Mouse (Mus musculus): ENCODE results near the gene 1700037C18Rik. TPM values are rescaled to one million over a fixed set of nuclear protein-coding genes. Genes with fewer than 3 reads are reported as not detected.

1700037C18Rik gene
- polyA plus RNA-seq, 1 experiment = 5.8 TPM

DNA sequence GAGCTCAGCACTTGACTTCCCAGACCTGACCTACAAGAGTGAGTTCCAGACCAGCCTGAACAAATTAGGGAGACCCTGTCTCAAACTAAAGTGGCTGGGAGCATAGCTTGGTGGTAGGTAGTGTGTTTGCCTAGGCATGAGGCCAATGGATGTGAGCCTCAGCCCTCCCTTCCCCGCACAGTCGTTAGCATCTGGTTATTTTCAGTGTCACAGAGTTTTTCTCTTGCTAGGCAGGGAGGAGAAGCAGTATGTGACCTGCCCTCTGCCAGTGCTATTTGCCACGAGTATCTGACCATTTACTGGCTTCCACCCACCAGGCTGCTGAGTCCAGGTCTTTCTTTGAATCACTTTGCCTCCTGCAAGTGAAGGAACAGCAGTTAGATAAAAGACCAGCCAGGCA is 14.8 kb downstream of the 1700037C18Rik start:
- Histone ChIP-seq H3K27me3 (ENCODE audit: control insufficient read depth, insufficient read depth, low read length) (no peaks in the 10 kb centered on the region), H3K27ac (ENCODE audit: insufficient read depth, low read length) (no peak overlapping the region), H3K4me3 (replicated peaks; ENCODE audit: insufficient read depth, low read depth, low read length) (no peak overlapping the region), H3K4me1 (ENCODE audit: control insufficient read depth, insufficient read depth, low read length) (no peaks in the 10 kb centered on the region; the same call in 1 of the 2 replicates)
- WGBS = 60% methylated on average over 3 of the region's 3 CpGs
- no peak for DNase-seq
- no peak for TF ChIP-seq CTCF (IDR thresholded peaks at IDR 0.05; ENCODE audit: borderline replicate concordance, insufficient read depth, low read depth, low read length)
- no peak for TF ChIP-seq POLR2A (IDR thresholded peaks at IDR 0.05; ENCODE audit: borderline replicate concordance, insufficient read depth, low read length)

- no peak overlapping the region for H3K4me3 ChIP-seq (replicated peaks; ENCODE audit: insufficient read depth, low read depth, low read length)
- no peak overlapping the region for H3K27ac ChIP-seq (ENCODE audit: insufficient read depth, low read length)
- DNase-seq = no peak
- no peaks in the 10 kb centered on the region for H3K27me3 ChIP-seq (ENCODE audit: control insufficient read depth, insufficient read depth, low read length)
- TF ChIP-seq CTCF (IDR thresholded peaks at IDR 0.05; ENCODE audit: borderline replicate concordance, insufficient read depth, low read depth, low read length) (no peak), POLR2A (IDR thresholded peaks at IDR 0.05; ENCODE audit: borderline replicate concordance, insufficient read depth, low read length) (no peak)
- WGBS = 91% methylated on average over 14 of the region's 14 CpGs
- peaks cover 6% of the 10 kb centered on the region; the same call in 1 of the 2 replicates for H3K4me1 ChIP-seq (ENCODE audit: control insufficient read depth, insufficient read depth, low read length)
These were observed 16.7 kb downstream of the 1700037C18Rik start for GRCm38 (mm10) chr16:3891621-3892295.

DNA sequence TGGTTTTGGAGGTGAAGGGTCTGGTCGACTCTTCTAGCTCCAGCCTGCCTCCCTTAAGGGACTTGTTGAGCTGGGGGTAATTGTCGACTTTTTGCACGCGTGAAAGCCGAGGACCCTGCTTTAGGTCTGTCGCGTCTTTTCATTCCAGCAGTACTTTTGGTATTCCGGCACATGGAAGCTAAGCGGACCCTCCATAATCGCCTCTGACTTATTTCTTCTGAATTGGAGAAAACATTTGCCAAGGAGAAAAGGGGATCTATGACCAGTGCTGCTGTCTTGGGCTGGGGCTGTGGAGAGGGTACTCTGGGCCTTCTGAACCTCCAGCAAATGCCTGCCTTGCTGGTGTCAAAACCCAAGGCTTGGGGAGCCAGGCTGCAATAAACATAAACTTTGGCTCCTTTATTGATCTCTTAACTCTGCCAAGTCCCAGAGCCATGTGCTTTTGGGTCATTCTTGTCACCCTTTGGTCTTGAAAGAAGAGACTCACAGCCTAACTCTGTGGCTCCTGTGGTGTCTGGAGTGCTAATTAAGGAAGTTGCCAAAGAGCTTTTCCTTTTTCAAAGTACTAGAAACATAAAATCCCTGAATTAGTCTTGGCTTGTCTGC is 23.3 kb downstream of the 1700037C18Rik start:
- WGBS = under 1% methylated on average over 10 of the region's 10 CpGs
- peak in 1 of 2 experiments; percentile 38 for DNase-seq
- H3K4me3 ChIP-seq (replicated peaks; ENCODE audit: insufficient read depth, low read depth, low read length) = peak overlapping the region; percentile 84
- peak overlapping the region; percentile 95 for H3K27ac ChIP-seq (ENCODE audit: insufficient read depth, low read length)
- peaks cover 14% of the 10 kb centered on the region for H3K4me1 ChIP-seq (ENCODE audit: control insufficient read depth, insufficient read depth, low read length)
- TF ChIP-seq CTCF (IDR thresholded peaks at IDR 0.05; ENCODE audit: borderline replicate concordance, insufficient read depth, low read depth, low read length) = no peak
- TF ChIP-seq POLR2A (IDR thresholded peaks at IDR 0.05; ENCODE audit: borderline replicate concordance, insufficient read depth, low read length) = no peak
- no peaks in the 10 kb centered on the region for H3K27me3 ChIP-seq (ENCODE audit: control insufficient read depth, insufficient read depth, low read length)

GRCm38 (mm10) chr16:3884201-3885064 is 24.1 kb downstream of the 1700037C18Rik start, which contains the start of the genes Zfp597 and Gm20695:
TSS of gene Zfp597 (minus strand) at chr16:3884561.
TSS of gene Gm20695 (plus strand) at chr16:3884648.
- WGBS = under 1% methylated on average over 88 of the region's 88 CpGs
- Histone ChIP-seq H3K27me3 (ENCODE audit: control insufficient read depth, insufficient read depth, low read length) (no peaks in the 10 kb centered on the region), H3K4me1 (ENCODE audit: control insufficient read depth, insufficient read depth, low read length) (peaks cover 14% of the 10 kb centered on the region), H3K27ac (ENCODE audit: insufficient read depth, low read length) (peak within 1 kb of the TSS; percentile 95), H3K4me3 (replicated peaks; ENCODE audit: insufficient read depth, low read depth, low read length) (peak within 1 kb of the TSS; percentile 99)
- DNase-seq = peak; percentile 96
- TF ChIP-seq CTCF (IDR thresholded peaks at IDR 0.05; ENCODE audit: borderline replicate concordance, insufficient read depth, low read depth, low read length) = no peak
- TF ChIP-seq POLR2A (IDR thresholded peaks at IDR 0.05; ENCODE audit: borderline replicate concordance, insufficient read depth, low read length) = peak; percentile 68; the same call in 1 of the 2 replicates

- Histone ChIP-seq H3K4me1 (ENCODE audit: control insufficient read depth, insufficient read depth, low read length) (peaks cover 4% of the 10 kb centered on the region), H3K27me3 (ENCODE audit: control insufficient read depth, insufficient read depth, low read length) (no peaks in the 10 kb centered on the region), H3K27ac (ENCODE audit: insufficient read depth, low read length) (no peak overlapping the region), H3K4me3 (replicated peaks; ENCODE audit: insufficient read depth, low read depth, low read length) (no peak overlapping the region)
- 90% methylated on average over 4 of the region's 4 CpGs for WGBS
- DNase-seq = no peak
- no peak for TF ChIP-seq POLR2A (IDR thresholded peaks at IDR 0.05; ENCODE audit: borderline replicate concordance, insufficient read depth, low read length)
- TF ChIP-seq CTCF (IDR thresholded peaks at IDR 0.05; ENCODE audit: borderline replicate concordance, insufficient read depth, low read depth, low read length) = no peak
These were observed 32.1 kb downstream of the 1700037C18Rik start for GRCm38 (mm10) chr16:3876346-3876745.

- whole genome bisulfite sequencing = 3% methylated on average over 47 of the region's 47 CpGs
- peak within 1 kb of the TSS; percentile 81 for H3K4me3 ChIP-seq (replicated peaks; ENCODE audit: insufficient read depth, low read depth, low read length)
- H3K27me3 ChIP-seq (ENCODE audit: control insufficient read depth, insufficient read depth, low read length) = no peaks in the 10 kb centered on the region
- TF ChIP-seq POLR2A (IDR thresholded peaks at IDR 0.05; ENCODE audit: borderline replicate concordance, insufficient read depth, low read length) (no peak; the same call in 1 of the 2 replicates), CTCF (IDR thresholded peaks at IDR 0.05; ENCODE audit: borderline replicate concordance, insufficient read depth, low read depth, low read length) (no peak)
- H3K4me1 ChIP-seq (ENCODE audit: control insufficient read depth, insufficient read depth, low read length) = peaks cover 3% of the 10 kb centered on the region
- H3K27ac ChIP-seq (ENCODE audit: insufficient read depth, low read length) = peak within 1 kb of the TSS; percentile 64
- peak; percentile 86 to 92 for DNase-seq
These were observed 36.1 kb downstream of the 1700037C18Rik start, which contains the start of gene Naa60 for GRCm38 (mm10) chr16:3872216-3873047. TSS of gene Naa60 (plus strand) at chr16:3872375.

GRCm38 (mm10) chr16:3871815-3872214 is 36.7 kb downstream of the 1700037C18Rik start:
- no peak overlapping the region for H3K27ac ChIP-seq (ENCODE audit: insufficient read depth, low read length)
- H3K4me1 ChIP-seq (ENCODE audit: control insufficient read depth, insufficient read depth, low read length) = peaks cover 3% of the 10 kb centered on the region
- no peak for DNase-seq
- H3K4me3 ChIP-seq (replicated peaks; ENCODE audit: insufficient read depth, low read depth, low read length) = peak overlapping the region; percentile 81
- TF ChIP-seq CTCF (IDR thresholded peaks at IDR 0.05; ENCODE audit: borderline replicate concordance, insufficient read depth, low read depth, low read length) = no peak
- TF ChIP-seq POLR2A (IDR thresholded peaks at IDR 0.05; ENCODE audit: borderline replicate concordance, insufficient read depth, low read length) = no peak
- no peaks in the 10 kb centered on the region for H3K27me3 ChIP-seq (ENCODE audit: control insufficient read depth, insufficient read depth, low read length)
- 2% methylated on average over 16 of the region's 16 CpGs for WGBS
